ENCODE assay signal across 1 mouse cellular context in the genomic region with DNA sequence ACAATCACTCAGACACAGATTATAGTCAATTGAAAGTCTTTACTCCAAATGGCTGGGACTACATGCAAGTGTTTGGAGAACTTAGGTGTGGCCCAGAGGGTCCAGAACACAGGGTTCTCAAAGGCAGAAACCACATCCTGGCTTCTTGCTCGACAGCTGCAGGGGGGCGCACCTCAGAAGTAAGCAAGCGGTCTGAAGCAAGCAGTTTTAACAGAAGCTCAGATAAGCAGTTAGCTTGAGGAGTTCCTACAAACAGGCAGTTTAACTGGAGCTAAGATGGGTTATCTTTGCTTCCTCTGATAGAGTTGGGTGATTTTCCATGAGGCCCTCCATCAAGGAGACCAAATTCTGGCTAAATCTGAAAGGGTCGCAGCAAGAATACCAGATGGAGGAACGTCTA.
TF ChIP-seq lines count a peak whose summit lies in the region.

No protein-coding gene starts in this region.

TF ChIP-seq in MEL, 35 proteins besides CTCF, POLR2A, EP300 and RAD21 (continued from another document):
- no peak for TF ChIP-seq CHD2 (IDR thresholded peaks at IDR 0.05; ENCODE audit: low read length)
- peak; percentile 6; the same call in 1 of the 2 replicates for TF ChIP-seq RCOR1 (IDR thresholded peaks at IDR 0.05; ENCODE audit: low read depth, low read length)
- TF ChIP-seq MAZ (IDR thresholded peaks at IDR 0.05; ENCODE audit: low read depth, low read length), result no peak; the same call in 1 of the 2 replicates
- TF ChIP-seq USF1 (IDR thresholded peaks at IDR 0.05; ENCODE audit: low read depth, low read length), result no peak
- no peak for TF ChIP-seq MXI1 (IDR thresholded peaks at IDR 0.05; ENCODE audit: low read depth, low read length)
- TF ChIP-seq HCFC1 (IDR thresholded peaks at IDR 0.05; ENCODE audit: low read depth, low read length), result no peak
- TF ChIP-seq MYB (IDR thresholded peaks at IDR 0.05; ENCODE audit: low read depth, low read length), result peak; percentile 96
- TF ChIP-seq ZC3H11A (IDR thresholded peaks at IDR 0.05; ENCODE audit: low read depth, low read length), result no peak
- TF ChIP-seq TCF12 (IDR thresholded peaks at IDR 0.05; ENCODE audit: low read depth, low read length), result peak; percentile 68
- TF ChIP-seq SMC3 (IDR thresholded peaks at IDR 0.05; ENCODE audit: low read depth, low read length), result no peak
- no peak for TF ChIP-seq E2F4 (IDR thresholded peaks at IDR 0.05; ENCODE audit: borderline replicate concordance, low read depth, low read length)
- TF ChIP-seq KAT2A (conservative IDR thresholded peaks at IDR 0.05; ENCODE audit: low read depth, low read length), result no peak
- no peak for TF ChIP-seq NRF1 (IDR thresholded peaks at IDR 0.05; ENCODE audit: insufficient read depth, low read depth, low read length, poor library complexity, severe bottlenecking)
- TF ChIP-seq MAFK (IDR thresholded peaks at IDR 0.05; ENCODE audit: borderline replicate concordance, low read depth, low read length), result no peak
- TF ChIP-seq GABPA (IDR thresholded peaks at IDR 0.05; ENCODE audit: low read depth, low read length), result no peak
